Mouse (Mus musculus) lung, embryonic 16.5 days (tissue): ENCODE data around the gene Olfr969. TPM values are rescaled to one million over a fixed set of nuclear protein-coding genes. Genes with fewer than 3 reads are reported as not detected.
"Not testable (repeated sequence)": the region's sequence is repeated elsewhere in the genome, so short reads cannot be mapped to it uniquely, and the experiment has no call there.

Experiments
- ATAC-seq: fragments of 200-750 bp; cut with Nextera tagmentation; 2 replicates; pipeline ENCODE4 v1.8.0; 2017; ENCODE audit warnings: low read depth, mild to moderate bottlenecking, moderate library complexity
- H3K27ac ChIP-seq: fragments of 300-500 bp; sonication (generic); 2 replicates; pipeline ENCODE4 v1.5.1; 2014; ENCODE audit warnings: mild to moderate bottlenecking, control low read depth, low read length
- H3K27me3 ChIP-seq: fragments of 300-500 bp; sonication (generic); 2 replicates; pipeline ENCODE4 v1.6.1; 2014; ENCODE audit warnings: low read depth, low read length, mixed read lengths; ENCODE audit not compliant: control insufficient read depth, insufficient read depth
- H3K36me3 ChIP-seq: fragments of 300-500 bp; sonication (generic); 2 replicates; pipeline ENCODE4 v1.6.1; 2014; ENCODE audit warnings: low read length; ENCODE audit not compliant: control insufficient read depth, insufficient read depth
- H3K4me1 ChIP-seq: fragments of 300-500 bp; sonication (generic); replicated peaks from 2 replicates; pipeline ENCODE4 v1.6.1; 2014; ENCODE audit warnings: low read length, mixed read lengths; ENCODE audit not compliant: control insufficient read depth, insufficient read depth
- H3K4me2 ChIP-seq: fragments of 300-500 bp; sonication (generic); 2 replicates; pipeline ENCODE4 v1.6.1; 2014; ENCODE audit warnings: low read depth, low read length, control low read depth
- H3K4me3 ChIP-seq: fragments of 300-500 bp; sonication (generic); 2 replicates; pipeline ENCODE4 v1.5.1; 2014; ENCODE audit warnings: mild to moderate bottlenecking, low read length, control low read depth
- H3K9ac ChIP-seq: fragments of 300-500 bp; sonication (generic); 2 replicates; pipeline ENCODE4 v1.6.1; 2014; ENCODE audit warnings: low read length, control low read depth
- H3K9me3 ChIP-seq: fragments of 300-500 bp; sonication (generic); 2 replicates; pipeline ENCODE4 v1.6.1; 2016; ENCODE audit warnings: low read length; ENCODE audit not compliant: control insufficient read depth
- WGBS: fragments of 180-500 bp; shearing (Covaris S2); extraction: QIAGEN DNeasy Blood & Tissue Kit; methylation state at CpG from one replicate; pipeline ENCODE4 v1.1.7; 2014; 5-methylcytosine and 5-hydroxymethylcytosine counted together
- polyA plus RNA-seq: library from polyadenylated mRNA; unstranded; fragments of >200 nt; fragmentation: Nextera tagmentation; extraction: Ambion mirVana; gene quantifications from 2 replicates; pipeline ENCODE4 v1.2.1, GENCODE M21; 2015

Gene Olfr969
- not detected in 2 replicates for polyA plus RNA-seq

DNA sequence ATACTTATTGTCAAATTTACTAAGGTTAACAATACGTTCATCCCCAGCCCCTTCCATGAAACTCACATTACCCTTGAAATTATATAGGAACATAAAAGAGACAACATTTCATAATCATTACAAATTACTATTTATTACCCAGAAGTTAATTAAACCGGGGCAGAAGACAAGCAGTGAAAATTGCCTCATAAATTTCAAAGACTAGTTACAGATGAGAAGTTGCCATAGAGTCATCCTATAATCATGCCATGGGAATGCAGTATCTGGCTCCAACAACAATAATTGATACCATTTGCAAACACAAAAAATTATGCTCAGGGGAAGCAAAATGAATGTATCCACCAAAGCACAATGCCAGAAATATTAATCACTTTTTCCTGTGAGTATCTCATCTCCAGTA lies at the start of gene Olfr969:
TSS of gene Olfr969 (plus strand) at position 388 of the 400 bp plus-strand sequence.
- H3K9me3 ChIP-seq = no peaks in the 10 kb centered on the region
- WGBS = 67% methylated on average over 2 of the region's 2 CpGs
- H3K9ac ChIP-seq = no peak within 1 kb of the TSS
- no peaks in the 10 kb centered on the region for H3K36me3 ChIP-seq
- H3K4me1 ChIP-seq = no peaks in the 10 kb centered on the region
- no peak within 1 kb of the TSS for H3K4me3 ChIP-seq
- H3K27ac ChIP-seq = no peak within 1 kb of the TSS
- no peak for ATAC-seq
- H3K27me3 ChIP-seq = no peaks in the 10 kb centered on the region
- no peak within 1 kb of the TSS for H3K4me2 ChIP-seq

DNA sequence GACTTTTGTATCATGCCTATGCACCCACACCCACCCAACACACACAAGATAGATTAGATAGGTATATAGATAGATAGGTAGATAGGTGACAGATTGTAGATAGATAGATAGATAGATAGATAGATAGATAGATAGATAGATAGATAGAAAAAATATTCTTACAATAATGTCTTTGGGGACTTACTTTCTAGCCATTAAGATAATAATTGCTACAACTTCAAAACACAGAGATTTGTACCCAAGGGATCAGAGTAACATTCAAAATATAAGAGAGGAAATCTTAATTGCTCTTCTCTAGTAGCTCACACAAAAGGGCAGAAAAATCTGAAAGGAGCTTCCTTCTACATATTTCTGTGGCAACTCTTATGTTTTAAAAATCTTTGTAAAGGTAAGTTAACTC lies 44.8 kb upstream of the Olfr969 start, which contains the start of gene Olfr967:
TSS of gene Olfr967 (plus strand) at position 301 of the 400 bp plus-strand sequence.
- Histone ChIP-seq H3K9me3 (no peaks in the 10 kb centered on the region), H3K4me2 (no peak within 1 kb of the TSS), H3K36me3 (no peaks in the 10 kb centered on the region), H3K27me3 (no peaks in the 10 kb centered on the region), H3K4me3 (no peak within 1 kb of the TSS), H3K4me1 (no peaks in the 10 kb centered on the region), H3K27ac (no peak within 1 kb of the TSS), H3K9ac (no peak within 1 kb of the TSS)
- no peak for ATAC-seq

DNA sequence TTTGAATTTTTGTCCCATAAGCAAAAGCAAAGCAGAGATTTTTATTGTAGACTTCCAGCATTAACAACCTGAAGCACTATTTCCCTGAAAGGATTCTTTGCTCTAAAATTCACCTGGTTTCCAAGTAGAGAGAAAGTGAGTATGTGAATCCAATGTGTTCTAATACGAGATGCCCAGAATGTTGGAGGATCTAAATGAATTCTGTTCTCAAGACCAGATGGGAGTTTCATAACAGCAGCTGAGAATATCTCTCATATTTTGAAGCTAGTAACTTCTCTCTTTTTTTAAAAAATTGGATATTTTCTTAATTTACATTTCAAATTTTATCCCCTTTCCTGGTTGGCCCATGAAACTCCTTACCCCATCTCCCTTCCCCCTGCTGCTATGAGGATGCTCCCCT lies 44.3 kb upstream of the Olfr969 start:
- no peak overlapping the region for H3K4me3 ChIP-seq
- WGBS = 71% methylated on average over 1 of the region's 1 CpGs
- no peak overlapping the region for H3K4me2 ChIP-seq
- no peaks in the 10 kb centered on the region for H3K9me3 ChIP-seq
- no peaks in the 10 kb centered on the region for H3K4me1 ChIP-seq
- H3K27me3 ChIP-seq = no peaks in the 10 kb centered on the region
- ATAC-seq = no peak
- H3K9ac ChIP-seq = no peak overlapping the region
- H3K36me3 ChIP-seq = no peaks in the 10 kb centered on the region
- no peak overlapping the region for H3K27ac ChIP-seq

DNA sequence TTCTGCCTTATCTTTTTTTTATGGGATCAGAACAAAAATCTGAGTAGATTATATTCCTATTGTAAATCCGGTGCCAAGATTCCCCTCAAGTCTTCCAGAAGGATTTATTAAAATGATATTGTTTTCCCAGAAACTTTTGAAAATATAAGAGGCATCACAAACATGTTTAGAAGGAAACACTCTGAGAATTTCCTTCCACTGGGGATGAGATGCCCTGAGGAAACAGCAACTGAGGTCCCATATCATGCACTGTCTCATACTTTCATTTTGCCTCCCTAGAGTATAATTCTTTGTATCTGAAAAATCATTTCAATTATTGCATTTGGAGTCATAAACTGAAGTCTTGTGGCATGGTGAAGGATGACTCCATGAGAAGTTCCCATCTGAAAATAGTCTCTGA lies 7.6 kb upstream of the Olfr969 start, which contains the start of gene Olfr968:
TSS of gene Olfr968 (minus strand) at position 101 of the 400 bp plus-strand sequence.
- ATAC-seq = no peak
- H3K4me3 ChIP-seq = no peak within 1 kb of the TSS
- no peaks in the 10 kb centered on the region for H3K27me3 ChIP-seq
- no peaks in the 10 kb centered on the region for H3K4me1 ChIP-seq
- WGBS = 75% methylated on average over 1 of the region's 1 CpGs
- H3K9ac ChIP-seq = no peak within 1 kb of the TSS
- no peak within 1 kb of the TSS for H3K27ac ChIP-seq
- H3K36me3 ChIP-seq = no peaks in the 10 kb centered on the region
- H3K9me3 ChIP-seq = no peaks in the 10 kb centered on the region
- no peak within 1 kb of the TSS for H3K4me2 ChIP-seq

DNA sequence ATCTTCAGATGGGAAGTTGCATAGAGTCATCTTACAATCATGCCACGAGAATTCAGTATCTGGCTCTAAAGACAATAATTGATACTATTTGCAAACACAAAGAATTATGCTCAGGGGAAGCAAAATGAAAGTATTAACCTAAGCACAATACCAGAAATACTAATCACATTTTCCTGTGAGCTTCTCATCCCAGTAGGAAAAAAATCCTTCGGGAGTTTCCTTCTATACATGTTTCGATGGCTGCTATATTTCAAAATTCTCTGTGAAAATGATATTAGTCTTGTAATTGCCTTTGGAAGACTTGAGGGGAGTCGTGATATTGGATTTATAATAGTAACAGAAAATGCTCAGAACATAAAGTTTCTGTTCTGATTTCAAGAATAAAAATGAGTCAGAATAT lies 17.8 kb downstream of the Olfr969 start, which contains the start of gene Olfr970:
TSS of gene Olfr970 (plus strand) at position 301 of the 400 bp plus-strand sequence.
- 67% methylated on average over 4 of the region's 4 CpGs for WGBS
- Histone ChIP-seq H3K36me3 (no peaks in the 10 kb centered on the region), H3K4me3 (no peak within 1 kb of the TSS), H3K4me2 (no peak within 1 kb of the TSS), H3K4me1 (no peaks in the 10 kb centered on the region), H3K9ac (no peak within 1 kb of the TSS), H3K27me3 (no peaks in the 10 kb centered on the region), H3K27ac (no peak within 1 kb of the TSS), H3K9me3 (no peaks in the 10 kb centered on the region)
- ATAC-seq = no peak

DNA sequence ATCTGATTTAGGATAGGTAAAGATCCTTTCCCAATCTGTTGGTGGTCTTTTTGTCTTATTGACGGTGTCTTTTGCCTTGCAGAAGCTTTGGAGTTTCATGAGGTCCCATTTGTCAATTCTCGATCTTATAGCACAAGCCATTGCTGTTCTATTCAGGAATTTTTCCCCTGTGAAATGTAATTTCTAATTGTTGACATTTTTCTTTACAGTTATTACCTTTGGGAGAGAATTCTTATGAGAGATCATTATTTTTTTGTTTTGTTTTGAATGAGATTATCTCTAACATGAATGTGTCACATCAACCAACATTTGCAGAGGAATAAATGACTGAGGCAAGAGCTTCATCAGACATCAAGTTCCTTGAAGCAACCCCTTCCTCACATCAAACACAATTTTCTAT lies 45.8 kb downstream of the Olfr969 start, which contains the start of gene Olfr971:
TSS of gene Olfr971 (plus strand) at position 301 of the 400 bp plus-strand sequence.
- 83% methylated on average over 1 of the region's 2 CpGs for WGBS

More for the DNA sequence above, 45.8 kb downstream of the Olfr969 start, which contains the start of gene Olfr971:
- not testable (repeated sequence) for H3K4me2 ChIP-seq, H3K27me3 ChIP-seq, H3K4me3 ChIP-seq, H3K36me3 ChIP-seq, H3K9me3 ChIP-seq, ATAC-seq, H3K4me1 ChIP-seq, H3K27ac ChIP-seq, H3K9ac ChIP-seq

Other genes with a start within 250 kb of the Olfr969 start
- gene Olfr958, start 236.9 kb upstream of the Olfr969 start, polyA plus RNA-seq = not detected in 2 replicates
- not detected in 2 replicates for gene Olfr959, start 215.4 kb upstream of the Olfr969 start, polyA plus RNA-seq
- gene AW551984, start 186.5 kb upstream of the Olfr969 start, polyA plus RNA-seq = 7.8 and 9.6 TPM in 2 replicates
- gene Olfr148, start 180.3 kb upstream of the Olfr969 start, polyA plus RNA-seq = not detected in 2 replicates
- gene Olfr960, start 169.6 kb upstream of the Olfr969 start, polyA plus RNA-seq = not detected in 2 replicates
- not detected in 2 replicates for gene Olfr961, start 145.9 kb upstream of the Olfr969 start, polyA plus RNA-seq
- gene Olfr963, start 123.7 kb upstream of the Olfr969 start, polyA plus RNA-seq = not detected in 2 replicates
- gene Olfr149, start 83.8 kb upstream of the Olfr969 start, polyA plus RNA-seq = not detected in 2 replicates
- gene Olfr965, start 79.6 kb upstream of the Olfr969 start, polyA plus RNA-seq = not detected in 2 replicates
- not detected in 2 replicates for gene Olfr150, start 60.0 kb upstream of the Olfr969 start, polyA plus RNA-seq
- not detected in 2 replicates for gene Olfr967, start 44.7 kb upstream of the Olfr969 start, polyA plus RNA-seq
- gene Olfr968, start 7.7 kb upstream of the Olfr969 start, polyA plus RNA-seq = not detected in 2 replicates
- gene Olfr970, start 17.9 kb downstream of the Olfr969 start, polyA plus RNA-seq = not detected in 2 replicates
- not detected in 2 replicates for gene Olfr971, start 45.9 kb downstream of the Olfr969 start, polyA plus RNA-seq
- not detected in 2 replicates for gene Olfr972, start 75.5 kb downstream of the Olfr969 start, polyA plus RNA-seq
- not detected in 2 replicates for gene Olfr229, start 116.4 kb downstream of the Olfr969 start, polyA plus RNA-seq
- gene Olfr974, start 146.6 kb downstream of the Olfr969 start, polyA plus RNA-seq = not detected in 2 replicates
- gene Olfr975, start 161.1 kb downstream of the Olfr969 start, polyA plus RNA-seq = not detected in 2 replicates
- gene Olfr976, start 170.2 kb downstream of the Olfr969 start, polyA plus RNA-seq = not detected in 2 replicates
- not detected in 2 replicates for gene Olfr978, start 201.2 kb downstream of the Olfr969 start, polyA plus RNA-seq
- not detected in 2 replicates for gene Olfr979, start 212.5 kb downstream of the Olfr969 start, polyA plus RNA-seq
- gene Olfr980, start 218.6 kb downstream of the Olfr969 start, polyA plus RNA-seq = not detected in 2 replicates
- gene Olfr981, start 230.5 kb downstream of the Olfr969 start, polyA plus RNA-seq = not detected in 2 replicates